Mouse (Mus musculus) left cerebral cortex, adult 18-20 months (tissue): Measurements from ENCODE around the gene Rlim. TPM values are rescaled to one million over a fixed set of nuclear protein-coding genes. Genes with fewer than 3 reads are reported as not detected.

ENCODE experiments used
- total RNA-seq, 2 experiments: library from RNA; stranded (reverse); gene quantifications; 2 replicates each; pipeline ENCODE4 v1.2.3; 2021

Gene Rlim
- total RNA-seq, 2 experiments from 2014 or later, result 46.1 to 55.1 TPM

Other genes with a start within 250 kb of the Rlim start
- 10 to 100 TPM; 26.7 to 29.2 TPM for gene Slc16a2, start 159.3 kb downstream of the Rlim start, total RNA-seq
- 10 to 100 TPM; 23.8 to 25.4 TPM for gene Nexmif, start 219.9 kb upstream of the Rlim start, total RNA-seq